Mouse (Mus musculus): Measurements from ENCODE around the gene H2afy2. TPM values are rescaled to one million over a fixed set of nuclear protein-coding genes. Genes with fewer than 3 reads are reported as not detected.

Gene H2afy2
- polyA plus RNA-seq, 1 experiment from 2014 or later: 87.2 TPM

DNA sequence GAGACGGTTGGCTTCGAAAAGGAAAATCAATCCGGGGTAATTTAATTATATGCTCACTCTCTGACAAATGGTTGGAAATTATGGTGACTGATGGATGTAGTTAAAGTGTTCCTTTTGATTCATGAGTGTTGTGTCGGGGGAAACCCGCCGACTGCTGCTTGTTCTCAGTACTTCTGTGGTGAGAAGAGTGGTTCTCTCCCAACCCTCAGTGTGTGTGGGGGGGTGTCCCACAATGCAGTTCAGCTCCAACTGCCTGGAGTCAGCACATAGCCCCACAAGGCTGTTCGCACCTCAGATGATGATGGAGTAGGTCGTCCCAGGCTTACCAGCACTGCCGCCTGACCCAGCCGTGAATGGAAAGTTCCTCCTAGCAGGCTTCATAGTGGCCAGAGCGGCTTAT is 54.8 kb downstream of the H2afy2 start:
- Histone ChIP-seq H3K4me1 (ENCODE audit: control insufficient read depth, insufficient read depth, low read length) (no peaks in the 10 kb centered on the region), H3K36me3 (ENCODE audit: control insufficient read depth, insufficient read depth, low read length) (no peaks in the 10 kb centered on the region), H3K27ac (replicated peaks; ENCODE audit: low read depth, low read length) (no peak overlapping the region), H3K9me3 (ENCODE audit: control insufficient read depth, low read length) (no peaks in the 10 kb centered on the region), H3K4me3 (ENCODE audit: low read depth, low read length) (no peak overlapping the region), H3K4me2 (ENCODE audit: low read depth, low read length) (no peak overlapping the region), H3K27me3 (replicated peaks; ENCODE audit: control insufficient read depth, insufficient read depth, low read length) (no peaks in the 10 kb centered on the region), H3K9ac (ENCODE audit: low read depth, low read length) (no peak overlapping the region)
- ATAC-seq (ENCODE audit: low read depth) (no peak), DNase-seq (ENCODE audit: low spot score) (no peak)
- 66% methylated on average over 11 of the region's 11 CpGs for WGBS

DNA sequence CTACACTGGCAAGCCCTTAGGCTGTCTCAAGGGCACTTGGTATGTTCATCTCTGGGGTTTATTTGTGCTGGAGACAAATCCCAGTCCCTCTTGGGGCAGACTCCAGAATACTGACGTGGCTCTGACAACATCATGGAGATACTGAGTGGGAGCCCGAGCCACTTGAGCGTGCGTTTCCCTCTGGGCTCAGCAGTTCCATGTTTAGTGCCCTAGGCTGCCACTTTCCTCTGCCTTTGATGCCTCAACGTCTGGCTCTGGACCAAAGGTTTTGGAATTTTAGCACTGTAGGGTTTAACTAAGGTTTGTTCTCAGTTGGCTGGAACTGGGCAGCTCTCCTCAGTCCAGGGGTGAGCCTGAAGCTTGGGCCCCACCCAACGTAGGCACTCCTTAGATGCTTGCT is 60.7 kb downstream of the H2afy2 start:
- DNase-seq (ENCODE audit: low spot score): no peak
- no peaks in the 10 kb centered on the region for H3K9me3 ChIP-seq (ENCODE audit: control insufficient read depth, low read length)
- WGBS: 58% methylated on average over 6 of the region's 6 CpGs

DNA sequence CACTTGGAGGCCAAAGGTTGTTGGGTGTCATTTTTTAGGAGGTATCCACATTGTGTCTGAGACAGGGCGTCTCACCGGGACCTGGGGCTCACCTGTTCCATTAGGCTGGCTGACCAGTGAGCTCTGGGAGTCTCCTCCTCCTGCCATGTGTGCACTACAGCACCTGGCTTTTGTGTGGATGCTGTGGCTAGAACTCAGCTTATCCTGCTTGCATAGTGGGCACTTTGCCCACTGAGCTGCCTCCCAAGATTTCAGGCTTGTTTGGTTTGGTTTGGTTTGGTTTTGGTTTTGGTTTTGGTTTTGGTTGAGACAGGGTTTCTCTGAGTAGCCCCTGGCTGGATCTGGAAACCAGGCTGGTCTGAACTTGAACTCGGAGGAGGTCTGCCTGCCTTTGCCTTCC is 61.7 kb downstream of the H2afy2 start:
- no peaks in the 10 kb centered on the region for H3K27me3 ChIP-seq (replicated peaks; ENCODE audit: control insufficient read depth, insufficient read depth, low read length)
- WGBS: 78% methylated on average over 3 of the region's 3 CpGs
- H3K27ac ChIP-seq (replicated peaks; ENCODE audit: low read depth, low read length): no peak overlapping the region
- H3K9me3 ChIP-seq (ENCODE audit: control insufficient read depth, low read length): no peaks in the 10 kb centered on the region
- DNase-seq (ENCODE audit: low spot score) (no peak), ATAC-seq (ENCODE audit: low read depth) (no peak)
- no peak overlapping the region for H3K4me2 ChIP-seq (ENCODE audit: low read depth, low read length)
- H3K36me3 ChIP-seq (ENCODE audit: control insufficient read depth, insufficient read depth, low read length): no peaks in the 10 kb centered on the region
- H3K4me1 ChIP-seq (ENCODE audit: control insufficient read depth, insufficient read depth, low read length): no peaks in the 10 kb centered on the region
- no peak overlapping the region for H3K4me3 ChIP-seq (ENCODE audit: low read depth, low read length)
- H3K9ac ChIP-seq (ENCODE audit: low read depth, low read length): no peak overlapping the region

More for the DNA sequence above, 60.7 kb downstream of the H2afy2 start:
- no peak overlapping the region for H3K27ac ChIP-seq (replicated peaks; ENCODE audit: low read depth, low read length)
- no peaks in the 10 kb centered on the region for H3K4me1 ChIP-seq (ENCODE audit: control insufficient read depth, insufficient read depth, low read length)
- no peak overlapping the region for H3K4me3 ChIP-seq (ENCODE audit: low read depth, low read length)
- H3K27me3 ChIP-seq (replicated peaks; ENCODE audit: control insufficient read depth, insufficient read depth, low read length): no peaks in the 10 kb centered on the region
- ATAC-seq (ENCODE audit: low read depth): no peak
- no peak overlapping the region for H3K4me2 ChIP-seq (ENCODE audit: low read depth, low read length)
- H3K9ac ChIP-seq (ENCODE audit: low read depth, low read length): no peak overlapping the region
- H3K36me3 ChIP-seq (ENCODE audit: control insufficient read depth, insufficient read depth, low read length): no peaks in the 10 kb centered on the region

- DNase-seq (ENCODE audit: low spot score): no peak
- WGBS: 87% methylated on average over 7 of the region's 7 CpGs
These were observed 63.6 kb downstream of the H2afy2 start for GRCm38 (mm10) chr10:61720331-61720730.

DNA sequence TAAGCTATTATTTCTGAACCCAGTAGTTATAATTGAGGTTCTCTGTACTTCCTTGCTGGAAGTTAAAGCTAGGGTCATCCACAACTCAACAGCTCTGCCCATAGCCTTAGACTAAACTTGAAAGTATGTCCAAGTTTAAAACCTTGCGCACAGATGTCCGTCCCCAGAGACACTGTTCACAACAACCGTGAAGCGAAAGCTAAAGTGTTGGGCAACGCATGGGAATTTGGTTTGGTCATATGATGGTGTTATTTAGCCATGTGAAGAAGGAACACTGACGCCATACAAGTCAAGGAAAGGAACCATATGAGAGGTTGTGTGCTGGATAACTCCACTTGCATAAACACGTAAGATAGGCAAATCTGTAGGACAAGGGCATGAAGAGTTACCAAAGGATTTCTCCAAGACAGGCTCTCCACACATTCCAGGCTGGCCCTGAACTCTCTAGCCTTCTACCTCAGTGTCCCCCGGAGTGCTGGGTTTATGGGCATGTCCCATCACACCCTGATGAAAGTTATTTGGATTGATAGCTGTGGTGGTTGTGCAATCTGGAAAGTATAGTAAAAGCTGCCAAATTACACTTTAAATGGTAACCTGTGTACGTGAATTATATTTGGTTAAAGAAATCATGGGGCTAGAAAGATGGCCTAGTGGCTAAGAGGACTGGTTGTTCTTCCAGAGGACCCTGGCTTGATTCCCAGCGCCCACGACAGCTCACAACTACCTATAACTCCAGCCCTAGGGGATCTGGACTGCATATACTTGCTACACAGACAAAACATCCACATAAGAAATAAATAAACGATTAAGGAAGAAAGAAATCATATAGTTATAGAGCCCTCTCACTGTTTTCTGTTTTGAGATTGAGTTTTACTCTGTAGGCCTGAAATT is 66.3 kb downstream of the H2afy2 start:
- H3K36me3 ChIP-seq (ENCODE audit: control insufficient read depth, insufficient read depth, low read length): no peaks in the 10 kb centered on the region
- H3K4me2 ChIP-seq (ENCODE audit: low read depth, low read length): no peak overlapping the region
- H3K27me3 ChIP-seq (replicated peaks; ENCODE audit: control insufficient read depth, insufficient read depth, low read length): no peaks in the 10 kb centered on the region
- no peak for DNase-seq (ENCODE audit: low spot score)
- H3K4me3 ChIP-seq (ENCODE audit: low read depth, low read length): no peak overlapping the region
- ATAC-seq (ENCODE audit: low read depth): no peak
- H3K4me1 ChIP-seq (ENCODE audit: control insufficient read depth, insufficient read depth, low read length): peaks cover 6% of the 10 kb centered on the region
- 90% methylated on average over 12 of the region's 12 CpGs for WGBS
- H3K9ac ChIP-seq (ENCODE audit: low read depth, low read length): no peak overlapping the region
- no peaks in the 10 kb centered on the region for H3K9me3 ChIP-seq (ENCODE audit: control insufficient read depth, low read length)
- H3K27ac ChIP-seq (replicated peaks; ENCODE audit: low read depth, low read length): no peak overlapping the region

More at GRCm38 (mm10) chr10:61720331-61720730, 63.6 kb downstream of the H2afy2 start:
- Histone ChIP-seq H3K9ac (ENCODE audit: low read depth, low read length) (no peak overlapping the region), H3K27me3 (replicated peaks; ENCODE audit: control insufficient read depth, insufficient read depth, low read length) (no peaks in the 10 kb centered on the region), H3K27ac (replicated peaks; ENCODE audit: low read depth, low read length) (no peak overlapping the region), H3K4me1 (ENCODE audit: control insufficient read depth, insufficient read depth, low read length) (peaks cover 6% of the 10 kb centered on the region), H3K36me3 (ENCODE audit: control insufficient read depth, insufficient read depth, low read length) (no peaks in the 10 kb centered on the region), H3K4me3 (ENCODE audit: low read depth, low read length) (no peak overlapping the region), H3K4me2 (ENCODE audit: low read depth, low read length) (no peak overlapping the region), H3K9me3 (ENCODE audit: control insufficient read depth, low read length) (no peaks in the 10 kb centered on the region)
- ATAC-seq (ENCODE audit: low read depth): no peak

GRCm38 (mm10) chr10:61715996-61716864 is 67.7 kb downstream of the H2afy2 start:
- H3K4me1 ChIP-seq (ENCODE audit: control insufficient read depth, insufficient read depth, low read length): peaks cover 6% of the 10 kb centered on the region

GRCm38 (mm10) chr10:61715462-61715837 is 68.5 kb downstream of the H2afy2 start:
- Histone ChIP-seq H3K4me2 (ENCODE audit: low read depth, low read length) (peak overlapping the region; percentile 92), H3K9me3 (ENCODE audit: control insufficient read depth, low read length) (no peaks in the 10 kb centered on the region), H3K27ac (replicated peaks; ENCODE audit: low read depth, low read length) (no peak overlapping the region), H3K4me1 (ENCODE audit: control insufficient read depth, insufficient read depth, low read length) (peaks cover 6% of the 10 kb centered on the region), H3K9ac (ENCODE audit: low read depth, low read length) (peak overlapping the region; percentile 66), H3K27me3 (replicated peaks; ENCODE audit: control insufficient read depth, insufficient read depth, low read length) (no peaks in the 10 kb centered on the region), H3K36me3 (ENCODE audit: control insufficient read depth, insufficient read depth, low read length) (no peaks in the 10 kb centered on the region), H3K4me3 (ENCODE audit: low read depth, low read length) (peak overlapping the region; percentile 59)
- no peak for DNase-seq (ENCODE audit: low spot score)
- 2% methylated on average over 11 of the region's 11 CpGs for WGBS
- ATAC-seq (ENCODE audit: low read depth): peak; percentile 19; the same call in 1 of the 2 replicates

More at GRCm38 (mm10) chr10:61715996-61716864, 67.7 kb downstream of the H2afy2 start:
- Histone ChIP-seq H3K4me3 (ENCODE audit: low read depth, low read length) (peak overlapping the region; percentile 59), H3K4me2 (ENCODE audit: low read depth, low read length) (peak overlapping the region; percentile 92), H3K27me3 (replicated peaks; ENCODE audit: control insufficient read depth, insufficient read depth, low read length) (no peaks in the 10 kb centered on the region), H3K9ac (ENCODE audit: low read depth, low read length) (peak overlapping the region; percentile 66; the same call in 1 of the 2 replicates), H3K27ac (replicated peaks; ENCODE audit: low read depth, low read length) (no peak overlapping the region), H3K9me3 (ENCODE audit: control insufficient read depth, low read length) (no peaks in the 10 kb centered on the region), H3K36me3 (ENCODE audit: control insufficient read depth, insufficient read depth, low read length) (no peaks in the 10 kb centered on the region)
- WGBS: 77% methylated on average over 7 of the region's 7 CpGs
- no peak for DNase-seq (ENCODE audit: low spot score)
- 0 out of 2 replicates have a peak, but pooled peaks have one; percentile 28 for ATAC-seq (ENCODE audit: low read depth)

DNA sequence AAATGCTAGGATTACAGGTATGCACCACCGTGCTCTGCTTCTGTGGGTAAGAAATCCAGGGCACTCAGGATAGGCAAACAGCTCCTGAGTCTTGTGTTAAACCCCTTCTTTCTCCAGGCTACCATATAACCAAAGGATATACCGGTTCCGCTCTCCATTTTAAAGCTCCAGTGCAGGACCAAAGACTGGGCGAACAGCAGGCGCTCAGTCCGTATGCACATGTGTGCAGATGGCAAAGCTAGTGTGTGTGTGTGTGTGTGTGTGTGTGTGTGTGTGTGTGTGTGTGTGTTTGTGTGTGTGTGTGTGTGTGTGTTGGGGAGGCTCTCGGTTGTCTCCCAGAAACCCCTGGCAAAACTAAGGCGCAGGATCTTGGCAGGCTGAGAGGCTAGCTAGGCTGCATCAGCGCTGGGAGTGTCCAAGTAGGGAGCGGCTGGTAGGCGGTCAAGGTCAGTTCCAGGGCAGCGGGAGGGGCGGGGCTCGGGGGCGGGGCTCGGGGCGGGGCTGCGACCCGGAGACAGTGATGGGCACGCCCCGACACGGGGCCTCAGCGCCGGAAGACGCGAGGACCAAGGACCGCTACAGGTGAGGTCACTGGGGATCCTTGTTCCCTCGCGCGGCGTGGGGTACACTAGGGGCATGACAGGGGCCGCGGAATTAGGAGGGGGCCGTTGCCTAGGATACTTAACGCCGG is 69.0 kb downstream of the H2afy2 start, which contains the start of gene Aifm2:
Aifm2 (plus strand) TSS at position 493 of the 691 bp plus-strand sequence.
- H3K27me3 ChIP-seq (replicated peaks; ENCODE audit: control insufficient read depth, insufficient read depth, low read length): no peaks in the 10 kb centered on the region
- 17% methylated on average over 26 of the region's 36 CpGs for WGBS
- peak within 1 kb of the TSS; percentile 66 for H3K9ac ChIP-seq (ENCODE audit: low read depth, low read length)
- H3K9me3 ChIP-seq (ENCODE audit: control insufficient read depth, low read length): no peaks in the 10 kb centered on the region
- H3K27ac ChIP-seq (replicated peaks; ENCODE audit: low read depth, low read length): no peak within 1 kb of the TSS
- H3K4me1 ChIP-seq (ENCODE audit: control insufficient read depth, insufficient read depth, low read length): peaks cover 6% of the 10 kb centered on the region
- H3K36me3 ChIP-seq (ENCODE audit: control insufficient read depth, insufficient read depth, low read length): no peaks in the 10 kb centered on the region
- ATAC-seq (ENCODE audit: low read depth) (peak; percentile 91), DNase-seq (ENCODE audit: low spot score) (peak; percentile 90)
- peak within 1 kb of the TSS; percentile 59 for H3K4me3 ChIP-seq (ENCODE audit: low read depth, low read length)
- peak within 1 kb of the TSS; percentile 92 for H3K4me2 ChIP-seq (ENCODE audit: low read depth, low read length)
